Mouse (Mus musculus): ENCODE measurements around the gene Fmo3. TPM values are rescaled to one million over a fixed set of nuclear protein-coding genes. Genes with fewer than 3 reads are reported as not detected.

The Fmo3 gene
- polyA plus RNA-seq, 1 experiment = not detected

DNA sequence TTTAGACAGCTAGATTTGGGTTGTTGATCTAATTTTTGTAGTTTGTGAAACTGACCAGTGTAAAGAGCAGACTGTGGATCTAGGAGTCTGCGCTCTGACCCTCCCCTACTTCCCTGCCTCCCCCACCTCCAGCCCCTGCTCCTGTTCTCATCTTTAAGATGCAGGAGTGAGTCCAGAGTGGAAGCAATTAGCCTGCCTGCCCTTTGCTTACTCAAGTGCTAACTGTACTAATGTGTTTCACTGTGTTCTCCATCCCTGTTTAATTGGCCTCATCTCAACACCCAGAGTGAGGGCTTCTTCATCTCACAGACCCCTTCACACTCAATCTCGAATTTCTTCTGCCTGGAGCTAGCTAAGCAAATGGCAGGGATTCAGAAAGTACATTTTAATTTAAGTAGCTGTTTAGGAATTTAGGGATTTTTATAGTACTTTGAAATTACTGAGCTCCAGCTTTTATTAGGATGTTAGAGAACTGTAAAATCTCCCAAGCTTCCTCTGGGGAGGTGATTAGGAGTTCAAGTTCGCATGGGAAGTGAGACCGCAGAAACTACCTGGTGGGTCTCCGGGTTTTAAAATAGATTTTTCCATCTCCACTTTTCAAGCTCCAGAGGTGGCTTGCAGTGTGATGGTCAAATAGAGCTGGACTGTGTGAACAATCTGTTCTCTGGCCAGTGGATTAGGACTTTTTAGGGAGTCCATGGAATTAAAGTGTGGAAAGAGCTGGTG, 46.2 kb downstream of the Fmo3 start:
- H3K4me3 ChIP-seq (replicated peaks; ENCODE audit: insufficient read depth, low read depth, low read length) = no peak overlapping the region
- H3K4me1 ChIP-seq (ENCODE audit: control insufficient read depth, insufficient read depth, low read length) = no peaks in the 10 kb centered on the region
- H3K27me3 ChIP-seq (ENCODE audit: control insufficient read depth, insufficient read depth, low read length) = no peaks in the 10 kb centered on the region
- 83% methylated on average over 5 of the region's 5 CpGs for WGBS
- TF ChIP-seq POLR2A (IDR thresholded peaks at IDR 0.05; ENCODE audit: borderline replicate concordance, insufficient read depth, low read length) (no peak), CTCF (IDR thresholded peaks at IDR 0.05; ENCODE audit: borderline replicate concordance, insufficient read depth, low read depth, low read length) (no peak)
- H3K27ac ChIP-seq (ENCODE audit: insufficient read depth, low read length) = no peak overlapping the region
- no peak for DNase-seq

GRCm38 (mm10) chr1:162937415-162937814, 46.9 kb downstream of the Fmo3 start, which contains the start of gene Fmo6:
Gene Fmo6, minus strand, starts transcription at chr1:162937515.
- H3K4me3 ChIP-seq (replicated peaks; ENCODE audit: insufficient read depth, low read depth, low read length) = no peak within 1 kb of the TSS
- no peaks in the 10 kb centered on the region for H3K4me1 ChIP-seq (ENCODE audit: control insufficient read depth, insufficient read depth, low read length)
- TF ChIP-seq POLR2A (IDR thresholded peaks at IDR 0.05; ENCODE audit: borderline replicate concordance, insufficient read depth, low read length) = no peak
- TF ChIP-seq CTCF (IDR thresholded peaks at IDR 0.05; ENCODE audit: borderline replicate concordance, insufficient read depth, low read depth, low read length) = no peak
- no peaks in the 10 kb centered on the region for H3K27me3 ChIP-seq (ENCODE audit: control insufficient read depth, insufficient read depth, low read length)
- no peak for DNase-seq
- H3K27ac ChIP-seq (ENCODE audit: insufficient read depth, low read length) = no peak within 1 kb of the TSS
- 86% methylated on average over 6 of the region's 6 CpGs for WGBS

DNA sequence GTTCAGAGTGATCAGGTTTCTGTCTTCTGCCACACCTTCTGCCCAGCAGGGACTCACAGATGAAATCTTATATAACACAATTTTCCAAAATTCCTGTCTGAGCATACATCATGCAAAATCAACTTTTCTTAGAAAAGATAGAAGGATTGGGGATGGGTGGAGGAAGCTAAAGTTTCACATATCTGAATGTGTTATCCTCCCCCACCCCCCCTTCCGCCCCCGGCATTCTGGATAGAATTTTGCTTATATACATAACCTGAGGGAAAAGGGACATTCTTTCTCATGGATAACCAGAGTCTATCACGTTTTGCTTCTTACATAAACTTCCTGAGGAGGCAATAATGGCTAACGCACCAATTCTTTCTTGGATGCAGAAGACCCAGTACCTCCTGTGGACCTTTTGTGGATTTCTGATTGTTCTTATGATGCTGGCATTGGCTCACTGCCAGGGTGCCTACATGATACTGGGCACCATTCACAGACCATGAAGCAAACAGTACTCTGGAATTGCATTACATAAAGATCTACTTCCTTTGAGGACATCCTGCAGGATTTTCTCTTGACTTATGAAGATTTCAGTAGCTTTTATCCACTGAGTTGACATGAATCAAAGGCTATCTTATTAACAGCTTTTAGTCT, 49.8 kb downstream of the Fmo3 start:
- H3K27ac ChIP-seq (ENCODE audit: insufficient read depth, low read length) = no peak overlapping the region
- no peaks in the 10 kb centered on the region for H3K27me3 ChIP-seq (ENCODE audit: control insufficient read depth, insufficient read depth, low read length)
- no peak for TF ChIP-seq CTCF (IDR thresholded peaks at IDR 0.05; ENCODE audit: borderline replicate concordance, insufficient read depth, low read depth, low read length)
- TF ChIP-seq POLR2A (IDR thresholded peaks at IDR 0.05; ENCODE audit: borderline replicate concordance, insufficient read depth, low read length) = no peak
- no peaks in the 10 kb centered on the region for H3K4me1 ChIP-seq (ENCODE audit: control insufficient read depth, insufficient read depth, low read length)
- no peak for DNase-seq
- 40% methylated on average over 4 of the region's 4 CpGs for WGBS
- no peak overlapping the region for H3K4me3 ChIP-seq (replicated peaks; ENCODE audit: insufficient read depth, low read depth, low read length)

GRCm38 (mm10) chr1:162932386-162932785, 51.9 kb downstream of the Fmo3 start:
- H3K4me3 ChIP-seq (replicated peaks; ENCODE audit: insufficient read depth, low read depth, low read length) = no peak overlapping the region
- TF ChIP-seq CTCF (IDR thresholded peaks at IDR 0.05; ENCODE audit: borderline replicate concordance, insufficient read depth, low read depth, low read length) (no peak), POLR2A (IDR thresholded peaks at IDR 0.05; ENCODE audit: borderline replicate concordance, insufficient read depth, low read length) (no peak)
- H3K27me3 ChIP-seq (ENCODE audit: control insufficient read depth, insufficient read depth, low read length) = no peaks in the 10 kb centered on the region
- WGBS = 89% methylated on average over 4 of the region's 4 CpGs
- H3K4me1 ChIP-seq (ENCODE audit: control insufficient read depth, insufficient read depth, low read length) = no peaks in the 10 kb centered on the region
- no peak overlapping the region for H3K27ac ChIP-seq (ENCODE audit: insufficient read depth, low read length)
- no peak for DNase-seq

GRCm38 (mm10) chr1:162931880-162932279, 52.4 kb downstream of the Fmo3 start:
- no peak for DNase-seq
- no peak overlapping the region for H3K4me3 ChIP-seq (replicated peaks; ENCODE audit: insufficient read depth, low read depth, low read length)
- no peak overlapping the region for H3K27ac ChIP-seq (ENCODE audit: insufficient read depth, low read length)
- WGBS = 66% methylated on average over 5 of the region's 5 CpGs
- TF ChIP-seq CTCF (IDR thresholded peaks at IDR 0.05; ENCODE audit: borderline replicate concordance, insufficient read depth, low read depth, low read length) (no peak), POLR2A (IDR thresholded peaks at IDR 0.05; ENCODE audit: borderline replicate concordance, insufficient read depth, low read length) (no peak)
- H3K4me1 ChIP-seq (ENCODE audit: control insufficient read depth, insufficient read depth, low read length) = no peaks in the 10 kb centered on the region
- no peaks in the 10 kb centered on the region for H3K27me3 ChIP-seq (ENCODE audit: control insufficient read depth, insufficient read depth, low read length)

- DNase-seq = no peak
- Histone ChIP-seq H3K4me1 (ENCODE audit: control insufficient read depth, insufficient read depth, low read length) (no peaks in the 10 kb centered on the region), H3K27me3 (ENCODE audit: control insufficient read depth, insufficient read depth, low read length) (no peaks in the 10 kb centered on the region), H3K4me3 (replicated peaks; ENCODE audit: insufficient read depth, low read depth, low read length) (no peak overlapping the region), H3K27ac (ENCODE audit: insufficient read depth, low read length) (no peak overlapping the region)
- 82% methylated on average over 4 of the region's 4 CpGs for WGBS
- no peak for TF ChIP-seq CTCF (IDR thresholded peaks at IDR 0.05; ENCODE audit: borderline replicate concordance, insufficient read depth, low read depth, low read length)
- TF ChIP-seq POLR2A (IDR thresholded peaks at IDR 0.05; ENCODE audit: borderline replicate concordance, insufficient read depth, low read length) = no peak
Measured at GRCm38 (mm10) chr1:162931310-162931875, 52.9 kb downstream of the Fmo3 start.

DNA sequence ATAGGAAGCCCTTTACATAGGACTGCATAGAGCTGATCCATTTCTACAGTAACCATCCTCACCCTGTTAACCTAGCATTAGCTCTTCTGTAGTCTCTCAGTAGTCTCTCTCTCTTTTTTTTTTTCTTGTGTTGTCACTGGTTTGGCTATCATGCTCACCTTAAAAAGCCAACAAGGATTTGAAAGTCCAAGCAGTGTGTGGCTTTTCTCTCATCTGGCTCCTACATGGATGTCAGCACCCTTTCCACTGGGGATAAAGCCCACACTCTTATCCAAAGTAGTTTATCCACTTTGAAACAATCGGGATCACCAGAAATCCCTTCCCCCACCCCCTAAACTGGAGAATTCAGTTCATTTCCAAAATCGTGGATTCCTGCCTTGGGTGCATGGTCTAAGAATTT, 53.7 kb downstream of the Fmo3 start:
- H3K27me3 ChIP-seq (ENCODE audit: control insufficient read depth, insufficient read depth, low read length) = no peaks in the 10 kb centered on the region
- DNase-seq = no peak
- H3K4me3 ChIP-seq (replicated peaks; ENCODE audit: insufficient read depth, low read depth, low read length) = no peak overlapping the region
- no peak overlapping the region for H3K27ac ChIP-seq (ENCODE audit: insufficient read depth, low read length)
- TF ChIP-seq POLR2A (IDR thresholded peaks at IDR 0.05; ENCODE audit: borderline replicate concordance, insufficient read depth, low read length) (no peak), CTCF (IDR thresholded peaks at IDR 0.05; ENCODE audit: borderline replicate concordance, insufficient read depth, low read depth, low read length) (no peak)
- WGBS = 73% methylated on average over 2 of the region's 2 CpGs
- no peaks in the 10 kb centered on the region for H3K4me1 ChIP-seq (ENCODE audit: control insufficient read depth, insufficient read depth, low read length)

DNA sequence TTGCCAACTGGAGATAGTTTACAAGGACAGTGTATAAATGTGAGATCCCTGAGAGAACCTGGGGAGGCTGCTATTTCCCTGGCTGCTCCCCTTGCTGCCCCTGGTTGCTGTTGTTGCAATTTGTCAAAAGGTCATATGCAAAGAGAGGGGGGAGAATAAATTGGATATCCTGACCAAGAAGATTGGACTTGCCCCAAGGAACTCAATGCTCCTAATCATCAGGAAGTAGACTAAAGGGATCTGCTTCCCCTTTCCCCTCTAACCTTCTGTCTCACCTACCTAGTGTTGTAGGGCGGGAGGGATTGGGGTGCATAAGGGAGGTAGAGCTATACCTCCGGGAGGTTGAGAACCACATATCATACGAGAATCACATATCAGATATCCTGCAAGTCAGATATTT, 55.2 kb downstream of the Fmo3 start:
- 91% methylated on average over 3 of the region's 3 CpGs for WGBS
- H3K4me1 ChIP-seq (ENCODE audit: control insufficient read depth, insufficient read depth, low read length) = no peaks in the 10 kb centered on the region
- no peaks in the 10 kb centered on the region for H3K27me3 ChIP-seq (ENCODE audit: control insufficient read depth, insufficient read depth, low read length)
- no peak for DNase-seq
- H3K4me3 ChIP-seq (replicated peaks; ENCODE audit: insufficient read depth, low read depth, low read length) = no peak overlapping the region
- no peak for TF ChIP-seq CTCF (IDR thresholded peaks at IDR 0.05; ENCODE audit: borderline replicate concordance, insufficient read depth, low read depth, low read length)
- no peak for TF ChIP-seq POLR2A (IDR thresholded peaks at IDR 0.05; ENCODE audit: borderline replicate concordance, insufficient read depth, low read length)
- H3K27ac ChIP-seq (ENCODE audit: insufficient read depth, low read length) = no peak overlapping the region

All from cerebellum, adult 2 months (tissue).